Mouse (Mus musculus) cortical plate, adult 2 months (tissue): ENCODE measurements around the gene Jph2. TPM values are rescaled to one million over a fixed set of nuclear protein-coding genes. Genes with fewer than 3 reads are reported as not detected.

ENCODE experiments used
- H3K27ac ChIP-seq: fragments of 200-500 bp; 2 replicates; pipeline ENCODE4 v1.5.1; 2012; ENCODE audit warnings: low read length, control low read depth, inconsistent platforms; ENCODE audit not compliant: insufficient read depth
- H3K4me1 ChIP-seq: fragments of 200-500 bp; 2 replicates; pipeline ENCODE4 v1.6.1; 2011; ENCODE audit warnings: low read length; ENCODE audit not compliant: control insufficient read depth, insufficient read depth
- H3K4me3 ChIP-seq: fragments of 200-500 bp; 2 replicates; pipeline ENCODE4 v1.5.1; 2011; ENCODE audit warnings: mild to moderate bottlenecking, low read length, control low read depth; ENCODE audit not compliant: insufficient read depth
- CTCF ChIP-seq: fragments of 200-500 bp; IDR thresholded peaks from 2 replicates; pipeline ENCODE4 v1.5.1; 2011; ENCODE audit warnings: mild to moderate bottlenecking, control low read depth, low read length; ENCODE audit not compliant: insufficient read depth; ENCODE audit errors: extremely low read depth
- POLR2A ChIP-seq: fragments of 200-500 bp; IDR thresholded peaks from 2 replicates; pipeline ENCODE4 v1.6.1; 2011; ENCODE audit warnings: mild to moderate bottlenecking, low read length, control low read depth; ENCODE audit not compliant: insufficient read depth; ENCODE audit errors: extremely low read depth
- polyA plus RNA-seq: library from polyadenylated mRNA; depleted of rRNA; stranded (reverse); fragments of >200 nt; gene quantifications from 2 replicates; pipeline ENCODE4 v1.2.3, GENCODE M21; 2012

The Jph2 gene
- polyA plus RNA-seq, 1 experiment: 0.79 TPM

- no peaks in the 10 kb centered on the region for H3K4me1 ChIP-seq
- H3K4me3 ChIP-seq: no peak overlapping the region
- TF ChIP-seq POLR2A (no peak), CTCF (no peak)
- H3K27ac ChIP-seq: no peak overlapping the region
These were observed 30.7 kb upstream of the Jph2 start for GRCm38 (mm10) chr2:163428346-163429011.

DNA sequence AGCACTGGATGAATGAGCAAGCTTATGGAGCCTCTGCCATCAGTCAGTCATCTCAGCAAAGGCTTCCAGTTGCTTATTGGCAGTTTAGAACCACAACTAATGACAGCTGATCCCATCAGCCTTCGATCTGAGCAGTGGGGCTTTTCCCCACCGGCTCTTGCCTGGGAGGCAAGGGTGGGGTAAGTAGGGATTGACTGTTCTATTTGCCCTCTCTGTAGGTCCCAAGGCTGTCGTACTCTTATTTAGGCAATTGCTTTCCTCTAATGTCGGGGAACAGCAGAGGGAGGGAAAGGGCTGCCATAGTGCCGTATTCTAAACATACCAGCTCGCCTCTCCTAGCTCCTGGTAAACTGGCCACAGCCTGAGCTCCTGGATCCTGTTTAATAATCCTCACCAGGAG, 26.8 kb upstream of the Jph2 start, which contains the start of gene Oser1:
TSS of gene Oser1 (minus strand) at position 101 of the 400 bp plus-strand sequence.
- H3K4me1 ChIP-seq: peaks cover 6% of the 10 kb centered on the region
- TF ChIP-seq CTCF (no peak), POLR2A (no peak)
- no peak within 1 kb of the TSS for H3K4me3 ChIP-seq
- H3K27ac ChIP-seq: no peak within 1 kb of the TSS

DNA sequence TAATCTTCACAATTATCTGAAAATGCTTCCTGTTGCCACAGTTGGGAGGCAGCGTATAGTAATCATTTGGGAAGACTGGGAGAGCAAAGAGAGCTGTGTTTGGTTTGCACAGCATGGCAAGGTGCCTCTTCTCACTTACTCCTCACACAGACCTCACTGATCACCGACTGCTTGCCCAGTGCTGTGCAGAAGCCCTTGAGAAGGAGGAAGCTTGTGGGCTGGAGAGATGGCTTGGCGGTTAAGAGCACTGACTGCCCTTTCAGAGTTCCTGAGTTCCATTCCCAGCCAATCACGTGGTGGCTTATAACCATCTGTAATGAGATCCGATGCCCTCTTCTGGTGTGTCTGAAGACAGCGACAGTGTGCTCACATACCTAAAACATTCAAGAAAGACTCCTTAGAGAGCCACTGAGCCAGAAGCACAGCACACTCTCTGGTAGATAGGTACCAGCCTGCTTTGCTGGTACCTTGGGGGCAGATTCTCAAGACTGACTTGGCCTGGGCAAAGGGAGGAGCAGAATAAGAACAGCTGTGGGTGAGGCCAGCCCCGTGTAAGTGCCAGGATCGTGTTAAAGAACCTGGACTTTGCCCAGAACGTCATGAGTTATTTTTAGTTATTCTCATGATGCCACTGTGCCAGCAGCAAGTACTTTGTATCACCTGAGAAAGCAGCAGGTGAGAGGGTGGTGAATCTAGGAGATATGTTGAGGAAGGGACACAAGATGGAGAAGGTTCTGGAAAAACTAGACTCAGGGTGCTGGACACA, 25.3 kb upstream of the Jph2 start:
- H3K4me3 ChIP-seq: no peak overlapping the region
- no peak overlapping the region for H3K27ac ChIP-seq
- TF ChIP-seq CTCF: no peak
- TF ChIP-seq POLR2A: no peak
- peaks cover 6% of the 10 kb centered on the region for H3K4me1 ChIP-seq

GRCm38 (mm10) chr2:163420366-163420886, 22.6 kb upstream of the Jph2 start:
- Histone ChIP-seq H3K4me3 (peak overlapping the region; percentile 88), H3K27ac (no peak overlapping the region), H3K4me1 (peaks cover 6% of the 10 kb centered on the region)
- TF ChIP-seq POLR2A (no peak), CTCF (no peak)

DNA sequence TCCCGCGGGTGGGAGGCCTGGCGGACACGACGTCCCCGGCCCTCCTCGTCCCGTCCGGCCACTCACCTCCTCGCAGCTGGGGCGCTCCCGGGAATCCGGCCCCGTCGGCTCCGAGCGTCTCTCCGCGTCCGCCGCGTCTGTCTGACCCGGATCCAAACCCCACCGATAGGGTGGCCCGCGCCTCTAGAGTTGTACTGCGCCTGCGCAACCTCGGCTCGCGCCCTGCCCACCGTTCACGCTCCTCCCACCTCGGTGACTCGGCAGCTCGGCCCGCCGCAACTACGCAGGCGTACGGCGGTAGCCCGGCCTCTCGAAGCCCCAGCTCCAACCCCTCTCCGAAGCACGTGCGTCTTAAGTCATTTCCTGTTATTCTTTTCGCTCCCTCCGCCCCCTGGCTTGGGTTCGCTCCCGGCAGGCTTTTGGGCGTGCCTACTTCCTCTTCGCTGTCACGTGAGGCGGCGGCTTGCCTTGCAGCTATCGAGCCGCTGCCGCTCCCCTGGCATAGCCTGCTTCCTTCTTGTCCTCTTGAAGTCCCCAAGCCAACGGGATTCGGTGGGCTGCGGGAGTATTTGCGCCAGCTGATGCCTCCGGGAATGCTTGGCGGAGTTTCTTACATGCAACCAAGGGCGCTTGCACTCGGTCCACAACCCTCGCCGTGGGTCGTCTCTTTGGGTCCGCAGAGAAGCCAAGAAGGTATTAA, 21.7 kb upstream of the Jph2 start:
- TF ChIP-seq CTCF (no peak), POLR2A (peak; percentile 96)
- peaks cover 6% of the 10 kb centered on the region for H3K4me1 ChIP-seq
- H3K27ac ChIP-seq: peak overlapping the region; percentile 50; the same call in 1 of the 2 replicates
- peak overlapping the region; percentile 88 for H3K4me3 ChIP-seq

GRCm38 (mm10) chr2:163418841-163419345, 21.1 kb upstream of the Jph2 start:
- H3K4me1 ChIP-seq: peaks cover 6% of the 10 kb centered on the region
- H3K27ac ChIP-seq: no peak overlapping the region
- TF ChIP-seq CTCF: no peak
- no peak for TF ChIP-seq POLR2A
- peak overlapping the region; percentile 86 for H3K4me3 ChIP-seq

DNA sequence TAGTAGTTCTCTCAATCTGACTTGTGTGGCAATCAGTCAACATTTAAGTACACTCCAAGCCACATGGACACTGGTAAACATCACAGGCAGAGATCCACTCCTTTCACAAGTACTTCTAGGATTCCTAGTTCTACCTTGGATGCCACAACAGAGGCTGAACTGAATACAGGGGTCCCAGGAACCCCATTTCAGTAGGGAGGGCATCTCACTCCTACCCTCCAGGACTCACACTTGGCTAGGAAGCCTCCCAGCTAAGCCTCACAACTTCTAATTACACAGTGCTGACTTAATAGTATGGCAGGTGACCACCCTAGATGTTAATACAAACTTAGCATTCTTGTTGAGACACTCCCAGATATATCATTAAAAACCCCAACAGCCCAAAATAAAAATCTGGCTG, 20.0 kb upstream of the Jph2 start:
- TF ChIP-seq POLR2A (no peak), CTCF (no peak)
- H3K4me1 ChIP-seq: peaks cover 6% of the 10 kb centered on the region
- H3K4me3 ChIP-seq: no peak overlapping the region; the same call in 1 of the 2 replicates
- no peak overlapping the region for H3K27ac ChIP-seq

DNA sequence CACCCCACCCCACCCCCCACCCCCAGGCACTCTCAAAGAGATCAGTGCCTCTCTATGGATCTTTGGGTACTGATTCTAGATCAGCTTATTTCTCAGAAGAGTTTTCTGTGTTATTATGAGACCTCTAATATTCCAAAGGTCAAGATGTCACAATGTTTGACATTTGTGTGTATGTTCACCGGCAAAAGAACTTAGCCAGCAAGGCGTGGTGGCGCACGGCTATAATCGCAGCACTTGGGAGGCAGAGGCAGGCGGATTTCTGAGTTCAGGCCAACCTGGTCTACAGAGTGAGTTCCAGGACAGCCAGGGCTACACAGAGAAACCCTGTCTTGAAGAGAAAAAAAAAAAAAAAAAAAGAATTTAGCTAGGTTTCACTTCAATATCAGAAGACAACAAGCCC, 19.2 kb upstream of the Jph2 start:
- Histone ChIP-seq H3K4me3 (no peak overlapping the region), H3K4me1 (peaks cover 8% of the 10 kb centered on the region), H3K27ac (no peak overlapping the region)
- no peak for TF ChIP-seq POLR2A
- no peak for TF ChIP-seq CTCF
